Mouse (Mus musculus) cortical plate, adult 2 months (tissue): Measurements from ENCODE around the gene G3bp1.

ENCODE experiments used
- CTCF ChIP-seq: fragments of 200-500 bp; IDR thresholded peaks from 2 replicates; pipeline ENCODE4 v1.5.1; 2011; ENCODE audit warnings: mild to moderate bottlenecking, control low read depth, low read length; ENCODE audit not compliant: insufficient read depth; ENCODE audit errors: extremely low read depth
- POLR2A ChIP-seq: fragments of 200-500 bp; IDR thresholded peaks from 2 replicates; pipeline ENCODE4 v1.6.1; 2011; ENCODE audit warnings: mild to moderate bottlenecking, low read length, control low read depth; ENCODE audit not compliant: insufficient read depth; ENCODE audit errors: extremely low read depth

GRCm38 (mm10) chr11:55468012-55468411 is 1.5 kb upstream of the G3bp1 start:
- TF ChIP-seq CTCF (no peak), POLR2A (no peak)
